ENCODE assay signal across 22 mouse cellular contexts in the genomic region with DNA sequence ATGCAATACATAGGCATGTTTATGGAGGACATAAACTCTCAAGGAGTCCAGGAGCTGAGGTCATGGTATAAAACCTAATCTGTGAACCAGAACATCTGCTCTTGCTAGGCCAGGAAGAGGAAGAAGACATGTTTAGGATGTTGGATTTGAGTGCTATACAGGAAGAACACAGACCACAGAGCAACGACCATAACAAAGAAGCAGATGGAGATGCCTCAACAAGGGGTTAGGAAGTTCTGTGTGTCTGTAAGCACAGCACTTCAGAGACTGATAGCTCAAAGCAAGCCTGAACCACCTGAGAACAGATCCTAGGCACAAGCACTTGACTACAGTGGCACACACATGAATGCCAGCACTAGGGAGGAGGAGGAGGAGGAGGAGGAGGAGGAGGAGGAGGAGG. TPM values are rescaled to one million over a fixed set of nuclear protein-coding genes. Genes with fewer than 3 reads are reported as not detected.
DNase-seq lines count a peak whose midpoint lies in the region; ATAC-seq and TF ChIP-seq lines count a peak whose summit lies in the region.
"Had no signal": no experiment of that assay in that cellular context is flagged by ENCODE, and none has a peak within 500 bp of the region (broad histone marks: within the 10 kb centered on the region; RNA-seq: fewer than 3 reads in every experiment).

No protein-coding gene starts in this region.

- no peak for TF ChIP-seq CTCF in thymus, adult 2 months (IDR thresholded peaks at IDR 0.05; ENCODE audit: borderline replicate concordance, control insufficient read depth, extremely low read depth, insufficient read depth, low read length, poor library complexity)
- TF ChIP-seq CTCF in hindbrain, postnatal 0 days (IDR thresholded peaks at IDR 0.05; ENCODE audit: low read depth), result no peak

- H3K36me3 ChIP-seq in heart, embryonic 16.5 days (ENCODE audit: control insufficient read depth, insufficient read depth), result no peaks in the 10 kb centered on the region
- no peaks in the 10 kb centered on the region for H3K36me3 ChIP-seq in heart, embryonic 12.5 days
- no peaks in the 10 kb centered on the region for H3K36me3 ChIP-seq in thymus, adult 2 months (ENCODE audit: control insufficient read depth, insufficient read depth, low read length)
- no peaks in the 10 kb centered on the region for H3K36me3 ChIP-seq in hindbrain, postnatal 0 days (ENCODE audit: insufficient read depth, low read length)
- no peaks in the 10 kb centered on the region for H3K36me3 ChIP-seq in hindbrain, embryonic 14.5 days (replicated peaks; ENCODE audit: control insufficient read depth, insufficient read depth)
- H3K36me3 ChIP-seq: heart, embryonic 13.5 days; hindbrain, embryonic 15.5 days; intestine, embryonic 15.5 days; limb, embryonic 13.5 days; liver, embryonic 12.5 days; midbrain, embryonic 12.5 days had no signal

- H3K4me1 ChIP-seq in heart, embryonic 16.5 days (ENCODE audit: control insufficient read depth, insufficient read depth, low read length), result peaks cover 5% of the 10 kb centered on the region; the same call in 1 of the 2 replicates
- peaks cover 20% of the 10 kb centered on the region for H3K4me1 ChIP-seq in heart, embryonic 12.5 days (replicated peaks)
- H3K4me1 ChIP-seq in thymus, adult 2 months (replicated peaks; ENCODE audit: control insufficient read depth, insufficient read depth, low read length), result peaks cover 9% of the 10 kb centered on the region
- no peaks in the 10 kb centered on the region for H3K4me1 ChIP-seq in hindbrain, postnatal 0 days (ENCODE audit: insufficient read depth, low read length)
- no peaks in the 10 kb centered on the region for H3K4me1 ChIP-seq in hindbrain, embryonic 14.5 days (replicated peaks; ENCODE audit: control insufficient read depth, insufficient read depth, low read length)
- H3K4me1 ChIP-seq: hindbrain, embryonic 15.5 days; intestine, embryonic 15.5 days; liver, embryonic 12.5 days; midbrain, embryonic 12.5 days had no signal

- no peaks in the 10 kb centered on the region for H3K9me3 ChIP-seq in heart, embryonic 16.5 days (replicated peaks; ENCODE audit: control insufficient read depth, low read length)
- no peaks in the 10 kb centered on the region for H3K9me3 ChIP-seq in heart, embryonic 12.5 days (replicated peaks)
- no peaks in the 10 kb centered on the region for H3K9me3 ChIP-seq in hindbrain, postnatal 0 days (ENCODE audit: low read length)
- no peaks in the 10 kb centered on the region for H3K9me3 ChIP-seq in hindbrain, embryonic 14.5 days (ENCODE audit: control insufficient read depth, low read length)
- H3K9me3 ChIP-seq: heart, embryonic 13.5 days; hindbrain, embryonic 15.5 days; intestine, embryonic 15.5 days; limb, embryonic 13.5 days; liver, embryonic 12.5 days; midbrain, embryonic 12.5 days had no signal

- peak; percentile 55 for ATAC-seq in heart, embryonic 16.5 days (replicated peaks; ENCODE audit: extremely low read depth, insufficient read depth, low FRiP score)
- no peak for ATAC-seq in heart, embryonic 12.5 days (ENCODE audit: insufficient number of reproducible peaks, low FRiP score)
- no peak for ATAC-seq in hindbrain, postnatal 0 days
- no peak for ATAC-seq in hindbrain, embryonic 14.5 days (ENCODE audit: low FRiP score)
- ATAC-seq: forebrain, embryonic 14.5 days; intestine, embryonic 15.5 days; liver, embryonic 12.5 days had no signal

- no peak overlapping the region for H3K4me3 ChIP-seq in heart, embryonic 16.5 days (ENCODE audit: low read length)
- H3K4me3 ChIP-seq in heart, embryonic 12.5 days, result no peak overlapping the region
- H3K4me3 ChIP-seq in thymus, adult 2 months (ENCODE audit: control insufficient read depth, insufficient read depth, low read length), result no peak overlapping the region
- H3K4me3 ChIP-seq in hindbrain, postnatal 0 days (ENCODE audit: low read length), result no peak overlapping the region
- H3K4me3 ChIP-seq in hindbrain, embryonic 14.5 days (replicated peaks; ENCODE audit: low read length), result no peak overlapping the region
- H3K4me3 ChIP-seq: gastrocnemius, adult 2 months; heart, embryonic 13.5 days; hindbrain, embryonic 15.5 days; intestine, embryonic 15.5 days; limb, embryonic 13.5 days; liver, embryonic 12.5 days; midbrain, embryonic 12.5 days had no signal

- no peak overlapping the region for H3K4me2 ChIP-seq in heart, embryonic 16.5 days (ENCODE audit: low read depth, low read length)
- H3K4me2 ChIP-seq in heart, embryonic 12.5 days, result no peak overlapping the region
- H3K4me2 ChIP-seq in hindbrain, postnatal 0 days (ENCODE audit: low read depth, low read length), result no peak overlapping the region
- H3K4me2 ChIP-seq in hindbrain, embryonic 14.5 days (replicated peaks), result no peak overlapping the region
- H3K4me2 ChIP-seq: heart, embryonic 13.5 days; hindbrain, embryonic 15.5 days; intestine, embryonic 15.5 days; limb, embryonic 13.5 days; liver, embryonic 12.5 days; midbrain, embryonic 12.5 days had no signal

- no peak overlapping the region for H3K9ac ChIP-seq in heart, embryonic 16.5 days (ENCODE audit: low read length)
- H3K9ac ChIP-seq in heart, embryonic 12.5 days, result no peak overlapping the region
- no peak overlapping the region for H3K9ac ChIP-seq in hindbrain, postnatal 0 days (replicated peaks; ENCODE audit: low read length)
- no peak overlapping the region for H3K9ac ChIP-seq in hindbrain, embryonic 14.5 days
- H3K9ac ChIP-seq: heart, embryonic 13.5 days; hindbrain, embryonic 15.5 days; intestine, embryonic 15.5 days; limb, embryonic 13.5 days; liver, embryonic 12.5 days; midbrain, embryonic 12.5 days had no signal

- TF ChIP-seq POLR2A in thymus, adult 2 months (IDR thresholded peaks at IDR 0.05; ENCODE audit: control insufficient read depth, extremely low read depth, insufficient read depth, low read length, poor library complexity), result no peak

- DNase-seq in c-Kit-positive CD71-negative TER-119-negative erythroid progenitor cells, embryonic 14.5 days (ENCODE audit: low read depth), result peak; percentile 34
- DNase-seq in thymus, adult 2 months, result peak; percentile 62
- DNase-seq in thymus, postnatal 4 days, result peak; percentile 50
- DNase-seq in hindbrain, postnatal 0 days (ENCODE audit: low spot score), result no peak
- DNase-seq in right cerebral cortex, adult 18-20 months, result no peak
- DNase-seq in hindbrain, embryonic 14.5 days (ENCODE audit: low spot score), result no peak
- DNase-seq: cerebellum, adult 2 months; cerebellum, postnatal 36 days; gastrocnemius, adult 2 months; layer of hippocampus, adult 9-11 months; lung, adult 18-20 months; lung, postnatal 10 days had no signal

- no peaks in the 10 kb centered on the region for H3K27me3 ChIP-seq in heart, embryonic 16.5 days (ENCODE audit: control insufficient read depth, insufficient read depth, low read length)
- no peaks in the 10 kb centered on the region for H3K27me3 ChIP-seq in heart, embryonic 12.5 days (replicated peaks)
- no peaks in the 10 kb centered on the region for H3K27me3 ChIP-seq in thymus, adult 2 months (ENCODE audit: control insufficient read depth, insufficient read depth, low read length)
- H3K27me3 ChIP-seq in hindbrain, postnatal 0 days (ENCODE audit: insufficient read depth, low read length), result no peaks in the 10 kb centered on the region
- no peaks in the 10 kb centered on the region for H3K27me3 ChIP-seq in hindbrain, embryonic 14.5 days (ENCODE audit: control insufficient read depth, insufficient read depth, low read length)
- H3K27me3 ChIP-seq: heart, embryonic 13.5 days; hindbrain, embryonic 15.5 days; intestine, embryonic 15.5 days; limb, embryonic 13.5 days; liver, embryonic 12.5 days; midbrain, embryonic 12.5 days had no signal

- H3K27ac ChIP-seq in heart, embryonic 16.5 days (ENCODE audit: low read length), result no peak overlapping the region
- H3K27ac ChIP-seq in heart, embryonic 12.5 days (ENCODE audit: poor library complexity, severe bottlenecking), result no peak overlapping the region
- H3K27ac ChIP-seq in thymus, adult 2 months (ENCODE audit: control insufficient read depth, insufficient read depth, low read length), result peak overlapping the region; percentile 81; the same call in 1 of the 2 replicates
- H3K27ac ChIP-seq in hindbrain, postnatal 0 days, result no peak overlapping the region
- no peak overlapping the region for H3K27ac ChIP-seq in hindbrain, embryonic 14.5 days
- H3K27ac ChIP-seq: gastrocnemius, adult 2 months; heart, embryonic 13.5 days; hindbrain, embryonic 15.5 days; intestine, embryonic 15.5 days; limb, embryonic 13.5 days; liver, embryonic 12.5 days; midbrain, embryonic 12.5 days; stomach, postnatal 0 days had no signal

- WGBS in heart, embryonic 16.5 days, result 43% methylated on average over 1 of the region's 1 CpGs
- 35% methylated on average over 1 of the region's 1 CpGs for WGBS in heart, embryonic 12.5 days
- WGBS in thymus, adult 2 months, result 0% methylated on average over 1 of the region's 1 CpGs
- 59% methylated on average over 1 of the region's 1 CpGs for WGBS in hindbrain, postnatal 0 days
- WGBS in hindbrain, embryonic 14.5 days, result 59% methylated on average over 1 of the region's 1 CpGs

RNA-seq across cellular contexts. Expression of gene Srpk2, which starts 52.9 kb away (rescaled TPM):
- polyA plus RNA-seq in heart, embryonic 16.5 days (2015; fragmentation: Nextera tagmentation; extraction: Ambion mirVana), result 40.1 and 40.8 TPM in 2 replicates
- 48.0 and 50.1 TPM in 2 replicates for polyA plus RNA-seq in heart, embryonic 12.5 days (2016; fragmentation: Nextera tagmentation; extraction: Ambion mirVana)
- 12.3 and 13.8 TPM in 2 replicates for polyA plus RNA-seq in thymus, adult 2 months (2012; rRNA removed)
- 55.0 and 62.2 TPM in 2 replicates for total RNA-seq in hindbrain, postnatal 0 days (2014; rRNA removed)
- 150 TPM in 2 replicates for polyA plus RNA-seq in hindbrain, postnatal 0 days (2015; fragmentation: Nextera tagmentation; extraction: Ambion mirVana)
- polyA plus RNA-seq in hindbrain, embryonic 14.5 days (2014; fragmentation: Nextera tagmentation; extraction: Ambion mirVana), result 110 and 119 TPM in 2 replicates

Comparison
In these comparisons a context has a peak if more than half of its experiments do, and no peak if none do; other contexts are left out.
1. DNase-seq: peak in c-Kit-positive CD71-negative TER-119-negative erythroid progenitor cells, embryonic 14.5 days (single experiment), thymus, adult 2 months (single experiment) and thymus, postnatal 4 days (single experiment); none in hindbrain, postnatal 0 days (single experiment), right cerebral cortex, adult 18-20 months (single experiment) and hindbrain, embryonic 14.5 days (single experiment).